Mouse (Mus musculus) MEL (cell line): ENCODE results near the gene Iqschfp. TPM values are rescaled to one million over a fixed set of nuclear protein-coding genes. Genes with fewer than 3 reads are reported as not detected.

Experiments
- DNase-seq: peaks from one replicate; pipeline ENCODE4 v3.0.0; 2011; ENCODE audit warnings: low read depth, low spot score
- H3K27ac ChIP-seq: 2 replicates; pipeline ENCODE4 v1.5.1; 2012; ENCODE audit warnings: low read depth, mild to moderate bottlenecking, control low read depth, low read length, moderate library complexity; ENCODE audit not compliant: control insufficient read depth
- H3K27me3 ChIP-seq, 2 experiments: fragments of 150-350 bp in 1 of 2; sonication (generic) in 1 of 2; 2 replicates each; pipeline ENCODE4 v1.6.1; 2012; ENCODE audit warnings: low read length in 2 of 2, mild to moderate bottlenecking in 2 of 2, improper control_type of control experiment in 1 of 2, moderate library complexity in 1 of 2; ENCODE audit not compliant: insufficient read depth in 2 of 2, control insufficient read depth in 1 of 2
- H3K36me3 ChIP-seq, 2 experiments: 2 replicates each; pipeline ENCODE4 v1.6.1; 2012 to 2014; ENCODE audit warnings: low read length in 2 of 2, improper control_type of control experiment in 1 of 2, inconsistent platforms in 1 of 2, mild to moderate bottlenecking in 1 of 2; ENCODE audit not compliant: insufficient read depth in 2 of 2, control insufficient read depth in 1 of 2
- H3K4me1 ChIP-seq, 2 experiments: fragments of 150-350 bp in 1 of 2; sonication (generic) in 1 of 2; 2 replicates each; pipeline ENCODE4 v1.6.1; 2012; ENCODE audit warnings: low read length in 2 of 2, improper control_type of control experiment in 1 of 2, mild to moderate bottlenecking in 1 of 2; ENCODE audit not compliant: insufficient read depth in 2 of 2, control insufficient read depth in 1 of 2
- H3K4me3 ChIP-seq, 2 experiments: fragments of 150-350 bp in 1 of 2; sonication (generic) in 1 of 2; 2 replicates each; pipeline ENCODE4 v1.5.1; 2012; ENCODE audit warnings: low read depth in 2 of 2, low read length in 2 of 2, mild to moderate bottlenecking in 2 of 2, moderate library complexity in 2 of 2, control low read depth in 1 of 2, improper control_type of control experiment in 1 of 2; ENCODE audit not compliant: control insufficient read depth in 1 of 2, insufficient read depth in 1 of 2
- H3K79me2 ChIP-seq: 2 replicates; pipeline ENCODE4 v1.6.1; 2012; ENCODE audit warnings: mild to moderate bottlenecking, low read length, moderate library complexity; ENCODE audit not compliant: control insufficient read depth, poor library complexity, insufficient read depth
- H3K9ac ChIP-seq: 2 replicates; pipeline ENCODE4 v1.6.1; 2012; ENCODE audit warnings: low read depth, mild to moderate bottlenecking, control low read depth, low read length, moderate library complexity; ENCODE audit not compliant: control insufficient read depth, poor library complexity, severe bottlenecking
- H3K9me3 ChIP-seq: fragments of 150-350 bp; sonication (generic); replicated peaks from 2 replicates; pipeline ENCODE4 v1.6.1; 2012; ENCODE audit warnings: mild to moderate bottlenecking, low read length, improper control_type of control experiment, moderate library complexity; ENCODE audit not compliant: insufficient read depth
- BHLHE40 ChIP-seq: IDR thresholded peaks from 2 replicates; pipeline ENCODE4 v1.6.1; 2012; ENCODE audit warnings: low read depth, mild to moderate bottlenecking, inconsistent platforms, low read length, improper control_type of control experiment, borderline replicate concordance
- CHD1 ChIP-seq: IDR thresholded peaks from 2 replicates; pipeline ENCODE4 v1.6.1; 2012; ENCODE audit warnings: low read depth, mild to moderate bottlenecking, inconsistent platforms, low read length, improper control_type of control experiment
- CTCF ChIP-seq, 3 experiments: IDR thresholded peaks in 2 of 3; conservative IDR thresholded peaks in 1 of 3; 2 replicates each; pipeline ENCODE4 v1.5.1; 2011 to 2012; ENCODE audit warnings: low read length in 3 of 3, low read depth in 2 of 3, mild to moderate bottlenecking in 2 of 3, improper control_type of control experiment in 1 of 3, inconsistent platforms in 1 of 3, mixed read lengths in 1 of 3, moderate library complexity in 1 of 3; ENCODE audit not compliant: control insufficient read depth in 1 of 3, insufficient read depth in 1 of 3, poor library complexity in 1 of 3, severe bottlenecking in 1 of 3
- E2F4 ChIP-seq: IDR thresholded peaks from 2 replicates; pipeline ENCODE4 v1.6.1; 2011; ENCODE audit warnings: low read depth, low read length, improper control_type of control experiment, borderline replicate concordance
- GABPA ChIP-seq: IDR thresholded peaks from 2 replicates; pipeline ENCODE4 v1.6.1; 2012; ENCODE audit warnings: low read depth, mild to moderate bottlenecking, inconsistent platforms, low read length, improper control_type of control experiment, moderate library complexity
- HCFC1 ChIP-seq: IDR thresholded peaks from 2 replicates; pipeline ENCODE4 v1.6.1; 2012; ENCODE audit warnings: low read depth, mild to moderate bottlenecking, inconsistent platforms, low read length, improper control_type of control experiment, moderate library complexity
- JUND ChIP-seq: IDR thresholded peaks from 2 replicates; pipeline ENCODE4 v1.6.1; 2011; ENCODE audit warnings: low read depth, mild to moderate bottlenecking, improper control_type of control experiment, low read length
- KAT2A ChIP-seq: conservative IDR thresholded peaks from 2 replicates; pipeline ENCODE4 v1.6.1; 2012; ENCODE audit warnings: low read depth, low read length, improper control_type of control experiment, inconsistent platforms
- MAFK ChIP-seq: IDR thresholded peaks from 2 replicates; pipeline ENCODE4 v1.6.1; 2011; ENCODE audit warnings: low read depth, mild to moderate bottlenecking, low read length, improper control_type of control experiment, borderline replicate concordance
- MAX ChIP-seq: IDR thresholded peaks from 2 replicates; pipeline ENCODE4 v1.6.1; 2011; ENCODE audit warnings: low read length, improper control_type of control experiment
- MEF2A ChIP-seq: IDR thresholded peaks from 2 replicates; pipeline ENCODE4 v1.6.1; 2014; ENCODE audit warnings: low read depth, mild to moderate bottlenecking, inconsistent platforms, low read length, improper control_type of control experiment; ENCODE audit not compliant: poor library complexity, insufficient replicate concordance, severe bottlenecking; ENCODE audit errors: extremely low read depth
- MYC ChIP-seq: IDR thresholded peaks from 2 replicates; pipeline ENCODE4 v1.6.1; 2011; ENCODE audit warnings: low read depth, mild to moderate bottlenecking, low read length, improper control_type of control experiment, moderate library complexity
- NELFE ChIP-seq: IDR thresholded peaks from 2 replicates; pipeline ENCODE4 v1.6.1; 2011; ENCODE audit warnings: low read depth, low read length, improper control_type of control experiment
- NRF1 ChIP-seq: IDR thresholded peaks from 2 replicates; pipeline ENCODE4 v1.6.1; 2014; ENCODE audit warnings: low read depth, mild to moderate bottlenecking, inconsistent platforms, low read length, improper control_type of control experiment, moderate library complexity; ENCODE audit not compliant: poor library complexity, insufficient read depth, severe bottlenecking
- POLR2AphosphoS2 ChIP-seq: IDR thresholded peaks from 2 replicates; pipeline ENCODE4 v1.6.1; 2011; ENCODE audit warnings: low read length, improper control_type of control experiment
- RAD21 ChIP-seq: IDR thresholded peaks from 2 replicates; pipeline ENCODE4 v1.6.1; 2011; ENCODE audit warnings: mild to moderate bottlenecking, low read depth, low read length, improper control_type of control experiment
- SIN3A ChIP-seq: IDR thresholded peaks from 2 replicates; pipeline ENCODE4 v1.6.1; 2012; ENCODE audit warnings: low read length, improper control_type of control experiment, inconsistent platforms
- SMC3 ChIP-seq: IDR thresholded peaks from 2 replicates; pipeline ENCODE4 v1.6.1; 2011; ENCODE audit warnings: low read depth, low read length, improper control_type of control experiment
- TAL1 ChIP-seq: IDR thresholded peaks from 2 replicates; pipeline ENCODE4 v1.6.1; 2012; ENCODE audit warnings: mild to moderate bottlenecking, inconsistent platforms, low read length, moderate library complexity, mixed read lengths
- TBP ChIP-seq: IDR thresholded peaks from 2 replicates; pipeline ENCODE4 v1.8.0; 2011; ENCODE audit warnings: low read depth, low read length, improper control_type of control experiment
- TCF12 ChIP-seq: IDR thresholded peaks from 2 replicates; pipeline ENCODE4 v1.6.1; 2014; ENCODE audit warnings: low read depth, mild to moderate bottlenecking, inconsistent platforms, low read length, improper control_type of control experiment, moderate library complexity
- UBTF ChIP-seq: IDR thresholded peaks from 2 replicates; pipeline ENCODE4 v1.6.1; 2012; ENCODE audit warnings: low read depth, mild to moderate bottlenecking, inconsistent platforms, low read length, improper control_type of control experiment, moderate library complexity, borderline replicate concordance; ENCODE audit not compliant: insufficient read depth
- USF1 ChIP-seq: IDR thresholded peaks from 2 replicates; pipeline ENCODE4 v1.6.1; 2014; ENCODE audit warnings: low read depth, mild to moderate bottlenecking, inconsistent platforms, low read length, improper control_type of control experiment, moderate library complexity
- USF2 ChIP-seq, 2 experiments: IDR thresholded peaks; 2 replicates each; pipeline ENCODE4 v1.6.1; 2011 to 2012; ENCODE audit warnings: improper control_type of control experiment in 2 of 2, low read length in 2 of 2, borderline replicate concordance in 1 of 2, inconsistent platforms in 1 of 2, low read depth in 1 of 2, mild to moderate bottlenecking in 1 of 2; ENCODE audit not compliant: insufficient read depth in 1 of 2
- ZC3H11A ChIP-seq: IDR thresholded peaks from 2 replicates; pipeline ENCODE4 v1.6.1; 2012; ENCODE audit warnings: low read depth, mild to moderate bottlenecking, inconsistent platforms, low read length, improper control_type of control experiment
- ZKSCAN1 ChIP-seq: IDR thresholded peaks from 2 replicates; pipeline ENCODE4 v1.6.1; 2012; ENCODE audit warnings: low read depth, mild to moderate bottlenecking, inconsistent platforms, low read length, improper control_type of control experiment, moderate library complexity
- ZMIZ1 ChIP-seq: IDR thresholded peaks from 2 replicates; pipeline ENCODE4 v1.6.1; 2012; ENCODE audit warnings: low read depth, mild to moderate bottlenecking, inconsistent platforms, low read length, improper control_type of control experiment, moderate library complexity
- polyA plus RNA-seq, 2 experiments: library from polyadenylated mRNA; stranded (reverse) in 1 of 2; unstranded in 1 of 2; fragments of >175 nt in 1 of 2; fragments of >200 nt in 1 of 2; gene quantifications; 2 replicates each; pipeline versions ENCODE4 v1.2.1 to v1.2.4; 2012; ENCODE audit warnings: low replicate concordance in 2 of 2, low read depth in 1 of 2; ENCODE audit not compliant: insufficient read length in 2 of 2, insufficient read depth in 1 of 2, missing spikeins in 1 of 2
- total RNA-seq: library from RNA; depleted of rRNA; stranded (reverse); fragments of 300-350 nt; gene quantifications from 2 replicates; pipeline ENCODE4 v1.2.3, GENCODE M21; 2012

Iqschfp gene
- total and polyA plus RNA-seq, 3 experiments = not detected

- Histone ChIP-seq H3K27ac (no peak overlapping the region), H3K4me1 (no peaks in the 10 kb centered on the region), H3K79me2 (no peaks in the 10 kb centered on the region)
Measured at GRCm38 (mm10) chr3:68535160-68535728, 643.2 kb downstream of the Iqschfp start.

GRCm38 (mm10) chr3:68536071-68536470, 644.0 kb downstream of the Iqschfp start:
- DNase-seq = no peak
- no peaks in the 10 kb centered on the region for H3K36me3 ChIP-seq

More at GRCm38 (mm10) chr3:68535160-68535728, 643.2 kb downstream of the Iqschfp start:
- no peaks in the 10 kb centered on the region for H3K9me3 ChIP-seq
- H3K4me3 ChIP-seq = no peak overlapping the region
- DNase-seq = no peak
- no peak overlapping the region for H3K9ac ChIP-seq
- no peaks in the 10 kb centered on the region for H3K36me3 ChIP-seq
- no peaks in the 10 kb centered on the region for H3K27me3 ChIP-seq
- no peak for TF ChIP-seq JUND
- TF ChIP-seq USF2 (IDR thresholded peaks at IDR 0.05; ENCODE audit: borderline replicate concordance in 1 of 2, insufficient read depth in 1 of 2, low read depth in 1 of 2, low read length in 2 of 2) = no peak
- TF ChIP-seq MAX = no peak
- TF ChIP-seq BHLHE40 = no peak
- TF ChIP-seq MEF2A = no peak
- no peak for TF ChIP-seq TCF12
- TF ChIP-seq, all 39 proteins: peak for 0

GRCm38 (mm10) chr3:68541688-68542087, 649.7 kb downstream of the Iqschfp start:
- H3K36me3 ChIP-seq = peaks cover 0 to 3% of the 10 kb centered on the region in 2 experiments; a peak in 1 of 4 replicates
- no peaks in the 10 kb centered on the region for H3K9me3 ChIP-seq

More at GRCm38 (mm10) chr3:68536071-68536470, 644.0 kb downstream of the Iqschfp start:
- Histone ChIP-seq H3K9ac (no peak overlapping the region), H3K4me1 (no peaks in the 10 kb centered on the region), H3K27ac (no peak overlapping the region), H3K27me3 (no peaks in the 10 kb centered on the region), H3K79me2 (no peaks in the 10 kb centered on the region), H3K9me3 (no peaks in the 10 kb centered on the region), H3K4me3 (no peak overlapping the region)
- TF ChIP-seq MAFK (no peak), CHD1 (no peak), ZC3H11A (no peak), TBP (no peak), KAT2A (no peak), BHLHE40 (no peak), CTCF (IDR thresholded peaks at IDR 0.05 in 2 of 3, conservative IDR thresholded peaks at IDR 0.05 in 1 of 3; ENCODE audit: control insufficient read depth in 1 of 3, insufficient read depth in 1 of 3, low read depth in 2 of 3, low read length in 3 of 3, poor library complexity in 1 of 3, severe bottlenecking in 1 of 3) (no peak), UBTF (no peak), SMC3 (no peak), POLR2AphosphoS2 (no peak), ZKSCAN1 (no peak), HCFC1 (no peak), USF1 (no peak), MAX (no peak), GABPA (no peak), RAD21 (no peak), NRF1 (no peak)

More at GRCm38 (mm10) chr3:68541688-68542087, 649.7 kb downstream of the Iqschfp start:
- no peak overlapping the region for H3K9ac ChIP-seq
- no peaks in the 10 kb centered on the region; the same call in 1 of the 2 replicates for H3K79me2 ChIP-seq
- H3K27me3 ChIP-seq = no peaks in the 10 kb centered on the region
- H3K27ac ChIP-seq = no peak overlapping the region
- H3K4me1 ChIP-seq = no peaks in the 10 kb centered on the region
- TF ChIP-seq MAX (no peak), USF2 (IDR thresholded peaks at IDR 0.05; ENCODE audit: borderline replicate concordance in 1 of 2, insufficient read depth in 1 of 2, low read depth in 1 of 2, low read length in 2 of 2) (no peak), MYC (no peak), E2F4 (no peak), TAL1 (no peak), ZMIZ1 (no peak), SMC3 (no peak), HCFC1 (no peak), NELFE (no peak), CHD1 (no peak), SIN3A (no peak)
- no peak overlapping the region for H3K4me3 ChIP-seq
- no peak for DNase-seq
